Mouse (Mus musculus): ENCODE results near the gene Socs1.
"Not testable (repeated sequence)": the region's sequence is repeated elsewhere in the genome, so short reads cannot be mapped to it uniquely, and the experiment has no call there.

Socs1 gene

DNA sequence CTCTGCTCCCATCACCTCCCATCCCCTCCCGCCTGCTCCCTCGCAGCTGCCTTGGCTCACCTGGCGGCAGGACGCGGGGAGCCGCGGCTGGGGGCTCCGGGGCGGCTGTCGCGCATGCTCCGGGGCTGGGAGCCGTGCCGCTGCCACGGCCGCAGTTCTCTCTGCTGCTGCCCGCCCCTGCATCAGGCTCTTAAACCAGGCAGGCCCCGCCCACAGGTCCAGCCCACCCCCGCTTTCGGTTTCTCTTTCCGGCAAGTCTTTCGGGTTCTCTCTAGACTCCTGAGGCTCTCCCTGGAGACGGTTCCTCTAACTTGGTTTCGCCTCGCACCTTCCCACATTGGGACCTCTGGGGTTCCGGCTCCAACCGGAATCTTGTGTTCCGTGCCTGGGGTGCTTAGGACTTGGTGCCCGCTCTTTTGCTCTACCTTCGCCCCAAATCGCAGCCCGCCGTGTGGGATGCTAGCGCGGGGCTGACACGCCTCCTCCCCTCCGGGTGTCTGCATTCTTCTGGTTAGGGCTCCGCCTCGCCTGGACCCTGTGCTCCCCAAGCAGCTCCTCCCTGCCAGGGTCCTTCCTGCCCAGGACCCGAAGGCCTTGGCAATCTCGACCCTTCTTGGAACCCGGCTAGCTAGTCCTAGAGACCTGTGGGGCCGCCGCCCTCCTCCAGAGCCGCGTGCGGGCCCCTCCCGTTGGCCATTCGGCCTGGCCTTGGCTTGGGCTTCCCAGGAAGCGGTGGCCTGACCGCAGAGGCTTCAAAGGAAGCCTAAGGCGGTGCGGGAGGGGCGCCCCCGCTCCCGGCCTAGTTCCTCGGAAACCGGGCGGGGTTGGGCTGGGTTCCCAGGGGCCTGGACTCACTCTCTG, at the start of gene Socs1:
Socs1 (minus strand) TSS at position 166 of the 861 bp plus-strand sequence.
- DNase-seq (ENCODE audit: low spot score in 2 of 2): peak; percentile 71 to 78

DNA sequence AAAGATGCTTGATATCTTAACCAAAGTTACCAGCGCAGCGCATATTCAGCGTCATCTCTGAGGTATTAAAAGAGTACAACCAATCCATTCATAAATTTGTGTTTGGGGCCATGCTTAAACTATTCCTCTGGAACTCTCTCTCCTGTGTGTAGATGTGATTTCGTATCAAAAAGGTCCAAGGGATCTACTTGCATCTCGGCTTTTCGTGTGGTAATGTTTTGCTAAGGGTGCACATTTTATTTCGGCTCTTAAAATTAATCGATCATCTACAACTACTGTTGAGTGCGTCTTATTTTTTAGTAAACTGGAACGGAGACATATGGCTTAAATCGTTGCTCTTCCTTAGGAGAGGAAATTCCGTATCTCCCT, 49.2 kb upstream of the Socs1 start:
- DNase-seq (ENCODE audit: low spot score in 2 of 2): no peak

DNA sequence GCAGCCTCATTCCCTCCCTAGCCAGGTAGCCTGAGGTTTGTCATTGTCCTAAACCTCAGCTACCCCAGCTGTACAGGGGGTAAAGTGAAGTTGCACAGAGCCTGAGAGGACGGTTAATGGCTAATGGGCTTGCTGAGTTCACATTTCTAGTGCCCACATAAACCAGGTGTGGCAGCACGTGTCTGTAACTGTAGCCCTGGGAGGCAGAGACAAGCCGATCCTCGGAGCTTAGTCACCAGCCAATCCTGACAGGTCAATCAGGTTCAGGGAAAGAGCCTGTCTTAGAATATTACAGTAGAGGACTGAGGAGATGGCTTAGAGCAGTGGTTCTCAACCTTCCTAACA, 43.1 kb upstream of the Socs1 start:
- no peak for DNase-seq (ENCODE audit: low spot score in 2 of 2)

DNA sequence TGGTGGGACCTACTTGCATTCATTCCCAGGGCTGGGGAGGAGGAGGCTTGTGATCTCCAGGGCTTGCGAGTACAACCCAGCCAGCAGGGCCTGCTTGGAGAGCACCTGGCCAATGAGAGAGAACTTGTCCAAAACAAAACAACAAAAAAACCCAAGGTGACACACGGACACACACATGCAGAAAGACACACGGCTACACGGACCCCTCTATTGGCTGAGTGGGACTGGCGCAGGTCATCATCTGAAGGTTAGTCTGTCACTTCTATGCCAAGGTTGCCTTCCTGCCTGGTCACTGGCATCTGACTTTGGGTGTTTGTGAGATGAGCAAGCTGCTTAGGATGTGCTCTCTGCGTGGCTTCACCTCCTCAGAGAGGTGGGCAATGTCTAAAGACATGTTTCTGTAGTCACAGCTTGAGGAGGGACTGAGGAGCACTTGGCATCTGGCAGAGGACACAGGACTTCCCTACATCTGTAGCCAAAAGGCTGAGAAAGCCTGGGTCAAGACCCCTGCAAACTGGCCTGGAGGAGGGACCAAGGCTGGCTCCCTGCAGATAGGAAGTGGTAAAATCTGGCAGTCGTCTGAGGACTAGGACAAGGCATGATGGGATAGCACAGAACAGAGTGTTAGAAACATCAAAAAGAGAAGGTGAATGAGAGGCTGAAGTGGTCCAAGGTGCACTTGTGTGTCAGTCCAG, 42.6 kb upstream of the Socs1 start:
- DNase-seq (ENCODE audit: low spot score in 2 of 2): no peak

DNA sequence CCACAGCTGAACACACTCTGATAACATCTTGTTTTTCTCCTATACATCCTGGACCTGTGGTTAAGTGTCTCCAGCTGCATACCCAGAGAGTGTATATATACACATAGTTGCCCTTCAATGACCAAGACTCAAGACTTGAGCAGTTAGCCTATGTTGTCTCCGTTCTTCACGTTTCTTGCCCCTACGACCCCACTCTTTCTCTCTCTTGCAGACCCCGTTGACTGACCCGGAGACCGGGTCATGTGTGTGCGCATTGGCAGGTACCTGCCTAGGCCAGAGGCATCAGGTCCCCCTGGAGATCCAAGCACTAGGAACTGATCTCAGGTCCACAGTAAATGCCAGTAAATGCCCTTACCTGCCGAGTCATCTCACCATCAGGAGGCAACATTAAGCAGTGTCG, 41.9 kb upstream of the Socs1 start:
- DNase-seq (ENCODE audit: low spot score in 2 of 2): no peak

DNA sequence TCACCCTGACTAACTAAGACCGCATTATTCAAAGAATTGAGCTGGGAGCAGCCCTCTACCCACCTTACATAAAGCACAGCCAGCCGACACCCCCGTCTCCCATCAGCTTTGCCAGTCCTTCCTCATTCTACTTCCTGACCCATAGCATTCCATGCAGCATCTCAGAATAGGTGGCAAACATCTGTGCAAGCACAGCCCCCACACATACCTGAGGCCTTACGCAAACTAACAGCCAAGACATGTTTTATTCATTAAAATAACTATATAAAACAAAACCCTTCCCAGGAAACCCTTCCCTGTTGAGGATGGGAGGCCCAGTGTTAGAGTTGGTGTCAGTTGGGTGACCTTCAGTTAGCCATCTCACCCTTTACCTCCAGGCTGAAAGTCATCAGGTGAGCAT, 40.5 kb upstream of the Socs1 start:
- DNase-seq (ENCODE audit: low spot score in 2 of 2): no peak

DNA sequence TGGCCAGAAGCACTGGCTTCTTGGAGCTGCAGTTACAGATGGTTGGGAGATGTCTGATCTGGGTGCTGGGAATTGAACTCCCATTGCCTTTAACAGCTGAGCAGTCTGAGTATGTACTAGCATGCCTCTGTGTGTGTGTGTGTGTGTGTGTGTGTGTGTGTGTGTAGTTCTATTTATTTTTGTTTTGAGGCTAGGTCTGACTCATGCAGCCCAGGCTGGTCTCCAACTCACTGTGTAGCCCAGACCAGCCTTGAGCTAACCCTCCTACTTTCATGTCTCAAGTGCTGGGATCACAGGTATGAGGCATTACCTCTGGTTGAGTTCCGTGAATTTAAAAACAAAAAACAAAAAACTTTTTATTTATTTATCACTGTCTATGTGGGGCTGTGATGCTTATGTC, 39.2 kb upstream of the Socs1 start:
- DNase-seq (ENCODE audit: low spot score in 2 of 2): no peak

DNA sequence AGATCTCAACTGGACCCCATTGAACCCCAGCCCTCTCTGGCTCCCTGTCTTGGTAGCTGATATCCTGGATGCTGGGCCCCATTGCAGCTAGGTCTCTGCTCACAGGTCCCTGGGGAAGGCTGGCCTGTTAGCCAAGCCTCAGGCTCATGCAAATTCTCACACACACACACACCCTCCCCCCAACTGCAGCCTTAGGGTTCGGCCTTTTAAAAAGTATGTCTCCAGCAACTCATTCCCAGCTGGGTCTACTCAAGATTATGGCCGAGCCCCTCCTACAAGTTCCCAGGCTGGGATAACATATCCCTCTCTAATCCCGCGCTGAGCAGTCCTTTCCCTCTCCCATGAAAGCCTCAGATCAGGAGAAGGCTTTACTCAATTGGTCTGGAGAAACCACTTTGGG, 36.1 kb upstream of the Socs1 start:
- no peak for DNase-seq (ENCODE audit: low spot score in 2 of 2)

DNA sequence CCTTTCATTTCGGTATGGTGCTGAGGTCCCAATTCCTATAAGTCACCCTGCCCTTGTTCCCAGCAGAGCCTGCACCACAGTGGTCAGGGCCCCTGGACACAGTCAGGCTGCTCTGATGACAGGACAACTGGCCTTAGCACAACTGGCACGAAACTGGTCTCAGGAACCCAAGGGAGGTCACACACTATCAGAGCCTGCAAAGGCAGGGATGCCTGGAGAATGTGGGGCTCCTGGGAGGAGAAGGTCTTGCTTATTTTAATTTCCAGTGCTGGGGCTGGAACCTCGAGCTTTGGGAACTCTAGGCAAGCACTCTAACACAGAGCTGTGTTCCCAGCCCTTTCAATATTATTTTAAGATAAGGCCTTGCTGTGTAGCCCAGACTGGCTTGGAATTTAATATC, 34.6 kb upstream of the Socs1 start:
- no peak for DNase-seq (ENCODE audit: low spot score in 2 of 2)

DNA sequence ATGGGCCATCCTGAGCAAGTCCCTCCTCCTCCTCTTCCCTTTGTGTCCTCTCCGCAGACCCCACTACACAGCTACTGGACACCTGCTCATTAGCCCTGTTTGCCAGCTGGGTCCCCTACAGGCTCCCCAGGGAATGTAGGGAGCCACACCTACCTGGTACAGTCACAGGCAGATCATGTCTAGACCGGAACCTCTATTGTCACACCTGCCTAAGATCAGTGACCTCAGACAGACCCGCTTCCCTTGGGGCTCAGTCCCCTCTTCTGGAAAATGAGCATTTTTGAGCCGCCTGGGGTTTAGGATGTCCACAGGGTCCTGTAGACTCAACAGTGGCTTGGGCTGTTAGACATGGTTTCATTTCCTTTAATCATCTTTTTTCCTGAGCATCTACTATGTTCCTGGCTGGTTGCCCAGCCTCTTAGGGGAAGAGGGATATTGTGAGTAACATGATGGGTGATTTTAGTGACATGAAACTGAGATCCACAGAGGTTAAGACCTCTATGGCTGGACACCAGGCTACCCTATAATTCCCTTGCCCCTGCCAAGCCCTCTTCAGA, 33.3 kb upstream of the Socs1 start:
- no peak for DNase-seq (ENCODE audit: low spot score in 2 of 2)

DNA sequence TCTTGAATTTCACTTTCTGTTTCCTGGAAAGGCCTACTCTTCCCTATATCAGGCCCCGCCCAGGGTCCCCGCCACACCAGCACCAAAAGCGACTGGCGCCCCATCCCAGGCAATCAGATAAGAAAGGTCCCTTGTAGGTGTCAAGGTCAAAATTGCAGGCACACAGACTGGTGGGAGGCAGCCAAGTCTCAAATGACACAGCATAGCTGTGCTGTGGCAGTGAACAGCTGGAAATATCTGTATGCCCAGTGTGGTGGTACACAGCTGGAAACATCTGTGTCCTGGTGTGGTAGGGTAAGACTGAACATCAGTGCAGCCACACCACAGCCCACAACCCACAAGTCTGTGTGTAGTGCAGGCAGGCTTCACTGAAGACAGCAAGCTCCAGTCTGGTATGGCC, 29.5 kb upstream of the Socs1 start:
- DNase-seq (ENCODE audit: low spot score in 2 of 2): no peak

DNA sequence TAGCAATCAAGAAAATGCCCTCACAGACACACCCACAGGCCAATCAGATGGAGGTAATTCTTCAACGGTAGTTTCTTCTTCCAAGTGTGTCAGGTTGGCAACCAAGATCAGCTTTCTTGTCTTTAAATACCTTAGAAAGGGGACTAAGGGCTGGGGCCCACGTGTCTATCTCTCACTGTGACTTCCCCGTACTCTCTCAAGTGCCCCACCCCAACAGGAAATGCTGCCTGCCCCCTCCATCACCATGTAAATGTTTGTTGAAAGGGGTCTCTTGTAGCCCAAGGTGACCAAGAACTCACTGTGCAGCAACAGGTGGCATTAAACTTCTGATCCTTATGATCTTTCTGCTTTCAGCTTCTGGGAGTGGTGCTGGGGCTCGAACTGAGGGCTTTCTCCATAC, 28.4 kb upstream of the Socs1 start:
- DNase-seq (ENCODE audit: low spot score in 2 of 2): no peak

DNA sequence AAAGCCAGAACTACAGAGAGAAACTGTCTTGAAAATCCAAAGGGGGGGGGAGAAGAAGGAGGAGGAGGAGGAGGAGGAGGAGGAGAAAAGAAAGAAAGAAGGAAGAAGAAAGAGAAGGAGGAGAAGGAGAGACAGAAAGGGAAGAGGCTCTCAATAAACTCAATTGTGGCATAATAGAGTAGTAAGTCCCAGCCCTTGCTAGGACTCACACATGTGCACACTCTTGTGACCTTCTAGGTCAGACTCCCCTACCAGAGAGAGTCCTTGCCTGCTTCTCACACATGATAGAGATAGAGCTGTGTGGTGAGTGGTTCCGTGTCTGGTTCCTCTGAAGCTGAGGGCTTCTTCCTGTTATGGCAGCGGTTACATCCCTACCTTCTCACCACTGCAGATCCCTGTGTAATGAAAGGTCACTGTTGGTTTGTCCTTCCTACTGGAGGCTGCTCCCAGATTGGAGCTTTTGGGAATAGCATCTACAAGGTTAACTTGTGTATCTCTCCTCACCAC, 27.6 kb upstream of the Socs1 start, which contains the start of gene Gm11172:
Gm11172 (plus strand) TSS at position 51 of the 507 bp plus-strand sequence.
- DNase-seq (ENCODE audit: low spot score in 2 of 2): no peak

DNA sequence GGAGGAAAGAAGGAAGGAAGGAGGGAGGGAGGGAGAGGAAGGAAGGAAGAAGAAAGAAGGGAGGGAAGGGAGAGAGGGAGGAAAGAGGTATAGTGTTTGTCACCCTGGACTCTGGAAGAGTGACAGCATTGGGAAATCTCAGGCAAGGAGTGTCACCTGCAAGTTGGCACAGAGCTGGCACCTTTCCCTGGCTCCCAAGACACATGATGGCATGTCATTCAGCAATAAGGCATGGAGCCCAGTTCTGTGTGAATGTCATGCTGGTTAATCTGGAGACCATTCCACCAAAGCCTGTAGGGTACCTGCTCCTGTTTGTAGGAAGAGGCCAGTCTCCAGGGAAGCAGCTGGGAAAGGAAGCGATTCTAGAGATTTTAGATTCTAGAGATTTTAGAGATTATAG, 25.0 kb upstream of the Socs1 start:
- DNase-seq (ENCODE audit: low spot score in 2 of 2): no peak

DNA sequence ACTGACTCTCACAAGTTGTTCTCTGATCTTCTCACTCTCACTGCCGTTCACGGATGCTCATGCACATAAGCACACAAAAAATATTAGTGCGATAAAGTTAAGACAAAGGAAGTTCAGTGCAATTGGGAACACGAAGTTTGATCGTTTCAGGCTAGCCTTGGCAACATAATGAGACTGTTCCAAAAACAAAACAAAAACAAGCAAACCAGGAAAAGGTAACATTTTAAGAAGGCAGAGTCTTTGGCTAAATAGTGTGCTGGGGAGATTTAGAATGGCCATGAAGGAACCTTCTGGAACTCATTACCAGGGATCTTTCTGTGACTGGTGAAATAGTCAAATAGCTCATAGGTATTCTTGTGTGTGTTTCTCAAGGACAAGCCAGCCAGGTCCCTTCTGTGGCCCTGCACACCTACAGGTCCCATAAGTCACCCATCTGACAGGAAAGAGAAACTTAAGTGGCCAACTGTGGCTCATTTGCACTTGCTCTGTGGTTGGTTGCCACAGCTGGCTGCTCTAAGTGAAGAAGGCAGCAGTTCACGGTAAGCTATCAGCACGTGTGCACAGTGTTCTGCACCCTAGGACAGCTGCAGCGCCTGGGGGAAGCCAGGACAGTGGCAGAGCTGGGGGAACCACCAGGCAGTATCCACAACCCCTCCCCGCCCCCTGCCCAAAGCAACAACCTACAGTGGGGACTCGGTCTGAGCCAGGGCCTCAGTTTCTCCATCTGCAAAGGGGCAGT, 20.6 kb upstream of the Socs1 start, which contains the start of gene Prm1:
Prm1 (minus strand) TSS at position 51 of the 739 bp plus-strand sequence.
- no peak for DNase-seq (ENCODE audit: low spot score in 2 of 2)

DNA sequence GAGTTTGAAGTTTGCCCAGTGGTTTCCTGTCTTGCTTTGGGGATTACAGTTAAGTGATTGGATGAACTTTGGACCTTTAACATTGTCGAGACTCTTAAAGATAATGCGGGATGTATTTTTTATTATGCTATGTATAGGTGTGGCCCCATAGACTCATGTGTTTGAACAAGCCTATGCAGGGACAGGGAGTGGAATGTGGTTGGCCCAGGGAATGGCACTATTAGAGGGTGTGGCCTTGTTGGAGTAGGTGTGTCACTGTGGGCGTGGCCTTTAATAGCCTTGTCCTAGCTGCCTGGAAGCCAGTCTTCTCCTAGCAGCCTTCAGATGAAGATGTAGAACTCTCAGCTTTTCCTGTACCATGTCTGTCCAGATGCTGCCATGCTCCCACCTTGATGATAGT, 17.1 kb upstream of the Socs1 start:
- DNase-seq (ENCODE audit: low spot score in 2 of 2): not testable (repeated sequence)

DNA sequence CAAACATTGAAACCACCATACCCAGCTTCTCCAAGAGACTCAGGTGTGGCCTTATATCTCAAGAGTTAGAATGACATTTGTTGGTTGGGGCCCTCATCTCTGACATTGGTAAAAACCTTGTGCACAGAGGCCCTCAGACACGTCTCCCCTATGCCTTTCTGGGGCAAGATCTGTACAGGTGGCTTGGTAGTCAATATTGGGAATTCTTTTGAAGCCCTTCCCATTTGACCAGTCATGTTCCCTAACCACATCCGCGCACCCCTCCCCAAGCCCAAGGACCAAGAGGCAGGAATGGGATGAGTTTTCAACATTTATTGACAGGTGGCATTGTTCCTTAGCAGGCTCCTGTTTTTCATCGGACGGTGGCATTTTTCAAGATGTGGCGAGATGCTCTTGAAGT, 10.7 kb upstream of the Socs1 start, which contains the start of gene Prm2:
Prm2 (minus strand) TSS at position 101 of the 400 bp plus-strand sequence.
- no peak for DNase-seq (ENCODE audit: low spot score in 2 of 2)

DNA sequence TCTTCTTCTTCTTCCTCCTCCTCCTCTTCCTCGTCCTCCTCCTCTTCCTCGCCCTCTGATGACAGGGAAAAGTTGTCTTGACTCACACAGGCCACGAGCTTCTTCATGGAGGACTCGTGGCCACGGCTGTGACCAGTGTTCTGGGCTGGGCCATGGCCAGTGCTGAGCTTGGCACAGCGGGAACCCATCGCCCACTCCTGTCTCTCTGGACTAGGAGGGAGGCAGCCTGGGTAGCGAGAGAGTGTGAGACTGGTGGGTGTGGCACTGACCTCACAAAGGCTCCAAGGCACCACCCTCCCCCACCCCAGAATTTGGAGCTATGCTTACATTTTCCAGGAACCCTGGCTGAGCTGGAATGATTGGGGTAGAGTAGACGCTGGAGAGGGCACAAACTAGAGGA, 5.4 kb upstream of the Socs1 start, which contains the start of gene Prm3:
Prm3 (minus strand) TSS at position 213 of the 400 bp plus-strand sequence.
- no peak for DNase-seq (ENCODE audit: low spot score in 2 of 2)

DNA sequence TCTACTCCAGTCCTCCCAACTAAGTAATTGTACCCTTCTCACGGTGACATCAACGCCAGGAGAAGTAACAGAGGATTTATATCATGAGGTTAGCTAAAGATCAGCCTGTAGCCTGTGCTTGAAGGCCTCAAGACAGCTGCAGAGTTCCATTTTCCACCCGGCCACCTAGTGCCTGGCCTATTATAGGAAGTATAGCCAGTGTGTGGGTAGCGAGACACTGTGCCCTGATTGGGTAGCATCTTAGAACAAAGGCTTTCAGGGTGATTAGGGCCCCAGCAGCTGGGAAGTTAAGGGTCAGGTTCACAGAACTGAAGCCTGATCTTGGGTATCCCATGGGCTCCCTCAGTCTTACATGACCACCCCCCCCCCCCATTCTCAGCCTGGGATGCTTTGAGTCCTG, 3.5 kb upstream of the Socs1 start:
- DNase-seq (ENCODE audit: low spot score in 2 of 2): no peak

DNA sequence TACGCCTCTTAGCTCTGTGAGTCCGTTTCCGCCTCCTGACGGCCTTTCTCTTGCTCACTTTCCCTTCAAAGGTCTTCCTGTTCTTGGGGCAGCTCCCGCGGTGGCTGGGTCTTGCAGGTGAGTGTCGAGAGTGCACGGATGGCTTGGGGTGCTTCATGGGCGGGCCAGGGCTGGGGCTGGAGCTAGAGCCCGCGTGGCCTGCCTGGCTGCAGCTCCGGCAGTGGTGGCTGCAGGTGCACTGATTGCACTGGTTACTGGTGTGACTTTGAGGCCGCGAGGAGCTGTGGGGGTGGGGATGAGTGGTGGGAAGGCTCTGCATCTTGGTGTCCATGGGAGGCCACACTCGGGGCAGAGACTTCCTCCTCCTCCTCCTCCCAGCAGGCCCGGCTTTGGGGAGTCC, 2.9 kb upstream of the Socs1 start, which contains the start of gene Tnp2:
Tnp2 (minus strand) TSS at position 390 of the 400 bp plus-strand sequence.
- no peak for DNase-seq (ENCODE audit: low spot score in 2 of 2)

DNA sequence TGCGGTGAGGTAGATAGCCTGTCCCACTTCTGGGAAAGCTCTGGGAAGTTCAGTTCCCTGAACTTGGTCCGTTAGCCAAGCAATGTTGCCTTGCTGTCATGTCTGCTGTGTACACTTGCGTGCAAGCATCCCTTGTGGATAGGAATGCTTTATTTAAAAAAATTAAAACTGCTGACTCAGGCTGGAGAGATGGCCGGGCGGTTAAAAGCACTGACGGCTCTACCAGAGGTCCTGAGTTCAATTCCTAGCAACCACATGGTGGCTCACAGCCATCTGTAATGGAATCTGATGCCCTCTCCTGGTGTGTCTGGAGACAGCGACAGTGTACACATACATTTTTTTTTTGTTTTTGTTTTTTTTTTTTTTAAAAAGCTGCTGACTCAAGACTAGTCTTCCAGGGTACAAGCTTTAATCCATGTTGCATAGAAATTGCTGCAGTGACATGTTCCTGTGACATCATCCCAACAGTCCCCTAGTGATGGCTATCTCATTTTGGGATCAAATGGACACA, 2.3 kb upstream of the Socs1 start:
- no peak for DNase-seq (ENCODE audit: low spot score in 2 of 2)
